ENCODE assay signal across 22 mouse cellular contexts in the genomic region with DNA sequence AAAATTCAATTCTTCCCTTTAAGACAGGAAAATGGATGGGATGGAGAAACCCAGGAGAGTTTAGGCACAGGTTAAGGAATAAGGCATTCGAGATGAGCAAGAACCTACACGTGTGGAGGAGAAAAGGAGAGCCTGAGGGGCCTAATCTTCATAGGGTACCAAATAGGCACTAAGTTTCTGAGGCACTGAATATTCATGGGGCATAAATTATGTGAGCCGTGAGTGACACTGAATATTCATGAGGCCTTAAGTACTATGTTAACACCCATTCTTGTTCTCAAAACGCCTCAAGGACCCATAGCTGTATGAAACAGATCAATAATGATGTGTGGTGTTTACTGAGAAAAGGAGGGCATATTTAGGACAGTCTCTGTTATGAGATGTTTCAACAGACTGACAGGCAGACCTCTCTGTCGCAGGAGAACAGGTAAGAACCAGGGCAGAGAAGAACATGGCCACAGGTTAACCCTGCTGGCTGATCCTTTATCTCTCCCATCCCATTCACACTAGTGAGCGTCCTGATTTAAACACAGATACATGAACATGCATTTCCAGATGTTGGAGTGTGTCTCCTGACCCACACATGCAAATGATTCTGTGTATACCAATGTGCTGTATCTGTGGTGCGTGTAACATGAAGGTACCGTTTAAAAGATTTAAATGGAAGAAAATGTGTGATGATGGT. TPM values are rescaled to one million over a fixed set of nuclear protein-coding genes. Genes with fewer than 3 reads are reported as not detected.
A peak's percentile ranks its signal among the peaks of the same experiment; 100 is the strongest.
DNase-seq lines count a peak whose midpoint lies in the region; ATAC-seq lines count a peak whose summit lies in the region.
"Had no signal": no experiment of that assay in that cellular context is flagged by ENCODE, and none has a peak within 500 bp of the region (broad histone marks: within the 10 kb centered on the region; RNA-seq: fewer than 3 reads in every experiment).

No protein-coding gene starts in this region.

- DNase-seq in heart, adult 11 months = peak; percentile 83
- no peak for DNase-seq in heart, adult 18-20 months
- DNase-seq in neural tube, embryonic 10.5 days (ENCODE audit: extremely low spot score, low spot score) = no peak
- DNase-seq in c-Kit-positive CD71-positive TER-119-positive erythroid progenitor cells, embryonic 14.5 days (ENCODE audit: low spot score) = no peak
- no peak for DNase-seq in retina, postnatal 1 day
- DNase-seq: adrenal gland, adult 8-10 months; cerebellum, adult 11-12 months; cerebellum, postnatal 25 days; heart, postnatal 10 days; kidney, adult 18-20 months; kidney, postnatal 14 days; right cerebral cortex, postnatal 4 days; thymus, postnatal 25 days had no signal

- H3K9ac ChIP-seq in neural tube, embryonic 12.5 days = no peak overlapping the region
- H3K9ac ChIP-seq in midbrain, embryonic 13.5 days (replicated peaks) = no peak overlapping the region
- H3K9ac ChIP-seq: liver, embryonic 14.5 days; lung, embryonic 15.5 days had no signal

- H3K4me1 ChIP-seq in neural tube, embryonic 12.5 days = no peaks in the 10 kb centered on the region; the same call in 1 of the 2 replicates
- H3K4me1 ChIP-seq in midbrain, embryonic 13.5 days (replicated peaks) = peaks cover 10% of the 10 kb centered on the region
- H3K4me1 ChIP-seq: lung, embryonic 15.5 days had no signal

- no peaks in the 10 kb centered on the region for H3K36me3 ChIP-seq in neural tube, embryonic 12.5 days
- no peaks in the 10 kb centered on the region for H3K36me3 ChIP-seq in midbrain, embryonic 13.5 days
- H3K36me3 ChIP-seq: lung, embryonic 15.5 days had no signal

- H3K4me3 ChIP-seq in neural tube, embryonic 12.5 days = no peak overlapping the region
- H3K4me3 ChIP-seq in midbrain, embryonic 13.5 days (replicated peaks) = no peak overlapping the region
- H3K4me3 ChIP-seq: lung, embryonic 15.5 days had no signal

- H3K27ac ChIP-seq in neural tube, embryonic 12.5 days = no peak overlapping the region
- peak overlapping the region; percentile 48 for H3K27ac ChIP-seq in midbrain, embryonic 13.5 days
- H3K27ac ChIP-seq: liver, embryonic 14.5 days; lung, embryonic 15.5 days; macrophage had no signal

- no peaks in the 10 kb centered on the region for H3K9me3 ChIP-seq in neural tube, embryonic 12.5 days
- no peaks in the 10 kb centered on the region for H3K9me3 ChIP-seq in midbrain, embryonic 13.5 days
- H3K9me3 ChIP-seq: lung, embryonic 15.5 days had no signal

- no peak overlapping the region for H3K4me2 ChIP-seq in neural tube, embryonic 12.5 days (replicated peaks)
- H3K4me2 ChIP-seq in midbrain, embryonic 13.5 days (replicated peaks) = no peak overlapping the region
- H3K4me2 ChIP-seq: heart, embryonic 11.5 days; lung, embryonic 15.5 days had no signal

- ATAC-seq in neural tube, embryonic 12.5 days (ENCODE audit: low FRiP score, low read depth) = peak; percentile 92
- ATAC-seq in midbrain, embryonic 13.5 days = peak; percentile 89
- ATAC-seq: CD4-positive, CD25-positive, alpha-beta regulatory T cell, adult 4 months; Patski had no signal

- no peaks in the 10 kb centered on the region for H3K27me3 ChIP-seq in neural tube, embryonic 12.5 days (replicated peaks)
- H3K27me3 ChIP-seq in midbrain, embryonic 13.5 days = no peaks in the 10 kb centered on the region
- H3K27me3 ChIP-seq: lung, embryonic 15.5 days; Patski had no signal

- 49% methylated on average over 8 of the region's 8 CpGs for WGBS in neural tube, embryonic 12.5 days
- 54% methylated on average over 8 of the region's 8 CpGs for WGBS in midbrain, embryonic 13.5 days

RNA-seq across cellular contexts. Expression of gene Bicc1, which starts 58.5 kb away (rescaled TPM):
- total RNA-seq in heart, adult 18-20 months (2021) = 10 to 100 TPM; 11.8 to 13.1 TPM
- 7.2 and 7.7 TPM in 2 replicates for polyA plus RNA-seq in neural tube, embryonic 12.5 days (2016; fragmentation: Nextera tagmentation; extraction: Ambion mirVana)
- 3.4 and 3.7 TPM in 2 replicates for polyA plus RNA-seq in midbrain, embryonic 13.5 days (2015; fragmentation: Nextera tagmentation; extraction: Ambion mirVana)
- total RNA-seq: monocyte, adult 5-6 weeks had no signal
- polyA plus RNA-seq: macrophage had no signal
